Mouse (Mus musculus) olfactory bulb, adult 2 months (tissue): ENCODE results near the gene Tle1. TPM values are rescaled to one million over a fixed set of nuclear protein-coding genes. Genes with fewer than 3 reads are reported as not detected.

Source experiments
- H3K27ac ChIP-seq: fragments of 200-500 bp; 2 replicates; pipeline ENCODE4 v1.5.1; 2012; ENCODE audit warnings: low read depth, low read length; ENCODE audit not compliant: insufficient read depth
- H3K4me1 ChIP-seq: fragments of 200-500 bp; 2 replicates; pipeline ENCODE4 v1.6.1; 2012; ENCODE audit warnings: low read length; ENCODE audit not compliant: control insufficient read depth, insufficient read depth
- H3K4me3 ChIP-seq: fragments of 200-500 bp; 2 replicates; pipeline ENCODE4 v1.5.1; 2012; ENCODE audit warnings: mild to moderate bottlenecking, low read depth, low read length, moderate library complexity; ENCODE audit not compliant: insufficient read depth
- CTCF ChIP-seq: fragments of 200-500 bp; IDR thresholded peaks from 2 replicates; pipeline ENCODE4 v1.5.1; 2012; ENCODE audit warnings: low read depth, mild to moderate bottlenecking, low read length, moderate library complexity; ENCODE audit not compliant: insufficient read depth
- POLR2A ChIP-seq: fragments of 200-500 bp; IDR thresholded peaks from 2 replicates; pipeline ENCODE4 v1.6.1; 2012; ENCODE audit warnings: mild to moderate bottlenecking, low read depth, low read length, moderate library complexity; ENCODE audit not compliant: insufficient read depth
- WGBS: fragments of 180-500 bp; shearing (Covaris S2); methylation state at CpG from one replicate; pipeline ENCODE4 v1.1.7; 2018; 5-methylcytosine and 5-hydroxymethylcytosine counted together
- polyA plus RNA-seq: library from polyadenylated mRNA; stranded (reverse); fragments of >200 nt; gene quantifications from 2 replicates; pipeline ENCODE4 v1.2.4, GENCODE M21; 2012; ENCODE audit warnings: low replicate concordance; ENCODE audit not compliant: missing spikeins, insufficient read depth, insufficient read length

Gene Tle1
- polyA plus RNA-seq: not detected in 2 replicates

DNA sequence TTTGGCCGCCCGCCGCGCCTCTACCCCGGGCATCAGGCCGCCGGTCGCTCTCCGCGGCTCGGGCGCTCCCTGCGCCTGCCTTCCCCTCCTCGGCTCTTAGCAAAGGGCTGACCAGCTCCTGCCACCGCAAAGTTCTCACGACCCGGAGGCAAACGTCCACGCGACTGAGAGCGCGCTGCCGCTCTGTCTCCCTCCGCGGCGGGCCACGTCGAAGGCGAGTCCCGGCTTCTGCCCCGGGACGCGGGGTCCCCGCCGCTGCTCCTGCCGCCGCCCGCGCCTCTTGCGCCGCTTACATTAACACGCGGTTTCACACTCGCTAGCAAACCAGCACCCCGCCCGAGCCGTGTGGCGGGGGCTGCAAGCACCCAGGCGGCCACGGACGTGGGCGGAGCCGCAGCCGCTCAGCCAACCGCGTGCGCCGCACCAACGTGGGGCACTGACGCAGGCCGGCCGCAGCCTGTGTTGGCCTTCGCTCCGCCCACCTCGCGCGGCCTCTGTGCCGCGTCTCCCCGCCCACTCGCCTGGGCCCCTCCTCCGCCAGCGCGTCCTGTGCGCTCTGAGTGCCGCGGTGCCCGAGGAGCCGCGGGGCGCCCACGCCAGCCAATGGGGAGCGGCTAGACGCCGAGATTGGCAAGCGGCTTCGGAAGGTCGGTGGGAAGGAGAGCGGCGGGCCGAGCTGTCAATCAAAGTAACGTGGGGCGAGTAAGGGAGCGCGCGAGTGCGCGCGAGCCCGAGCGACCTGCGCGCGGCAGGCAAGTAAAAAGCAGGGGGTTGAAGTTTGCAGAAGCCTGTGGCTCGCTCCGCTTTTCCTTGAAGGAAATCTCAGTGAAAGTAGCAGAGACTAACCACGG, at the start of gene Tle1:
Gene Tle1 (minus strand): TSS at position 361 of the 851 bp plus-strand sequence.
- under 1% methylated on average over 107 of the region's 107 CpGs for WGBS
- no peak for TF ChIP-seq CTCF
- peak; percentile 63 for TF ChIP-seq POLR2A
- Histone ChIP-seq H3K27ac (peak within 1 kb of the TSS; percentile 84), H3K4me1 (peaks cover 3% of the 10 kb centered on the region), H3K4me3 (peak within 1 kb of the TSS; percentile 74)

DNA sequence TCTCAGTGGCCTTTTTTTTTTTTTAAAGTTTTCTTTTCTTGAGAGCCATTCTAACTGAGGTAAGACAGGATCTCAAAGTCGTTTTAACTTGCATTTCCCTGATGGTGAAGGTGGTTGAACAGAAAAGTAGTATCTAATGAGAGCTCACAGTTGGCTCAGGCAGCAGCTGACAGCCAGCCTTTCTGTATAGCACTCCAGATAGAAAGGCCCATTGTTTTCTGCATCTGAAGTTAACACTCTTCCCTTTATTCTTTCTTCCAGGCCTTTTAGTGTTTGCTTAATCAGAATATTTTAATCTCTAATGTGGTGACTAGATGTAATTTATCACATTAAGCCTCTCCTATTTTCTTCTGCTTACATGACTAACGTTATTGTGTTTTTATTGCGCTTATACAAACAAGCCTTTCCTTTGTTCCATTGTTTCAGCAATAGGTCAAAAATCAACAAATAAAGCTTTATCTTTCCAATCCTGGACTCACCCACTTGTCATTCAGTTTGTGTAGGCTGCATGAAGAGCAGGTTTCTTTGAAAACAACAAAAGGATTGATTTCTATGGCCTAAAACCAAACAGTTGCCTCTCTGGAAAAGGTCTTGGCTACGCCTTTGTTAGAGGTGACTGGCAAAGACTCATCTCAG, 33.0 kb upstream of the Tle1 start:
- WGBS: 59% methylated on average over 4 of the region's 4 CpGs
- H3K4me1 ChIP-seq: no peaks in the 10 kb centered on the region
- TF ChIP-seq CTCF: no peak
- no peak for TF ChIP-seq POLR2A
- no peak overlapping the region for H3K27ac ChIP-seq
- H3K4me3 ChIP-seq: no peak overlapping the region

DNA sequence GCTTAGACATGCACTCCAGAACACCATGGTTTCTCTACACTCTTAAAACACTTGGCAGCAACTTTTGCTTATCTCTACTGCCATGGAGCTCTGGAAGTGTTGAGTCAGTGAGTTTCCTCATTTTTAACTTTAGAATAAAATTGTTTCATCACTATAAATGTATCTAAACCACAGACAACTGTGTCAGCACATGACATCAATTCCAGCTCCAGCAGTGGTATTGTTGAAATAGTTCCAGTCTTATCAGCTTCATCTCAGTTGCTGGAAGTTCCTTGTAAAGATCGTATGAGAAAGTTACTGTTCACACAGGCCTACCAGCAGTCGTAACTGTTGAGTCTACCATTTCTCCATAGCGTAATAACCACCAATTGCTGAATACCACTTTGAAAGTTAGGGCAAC, 31.5 kb upstream of the Tle1 start:
- TF ChIP-seq POLR2A (no peak), CTCF (no peak)
- H3K4me3 ChIP-seq: no peak overlapping the region
- H3K4me1 ChIP-seq: no peaks in the 10 kb centered on the region
- WGBS: 92% methylated on average over 3 of the region's 3 CpGs
- H3K27ac ChIP-seq: no peak overlapping the region

DNA sequence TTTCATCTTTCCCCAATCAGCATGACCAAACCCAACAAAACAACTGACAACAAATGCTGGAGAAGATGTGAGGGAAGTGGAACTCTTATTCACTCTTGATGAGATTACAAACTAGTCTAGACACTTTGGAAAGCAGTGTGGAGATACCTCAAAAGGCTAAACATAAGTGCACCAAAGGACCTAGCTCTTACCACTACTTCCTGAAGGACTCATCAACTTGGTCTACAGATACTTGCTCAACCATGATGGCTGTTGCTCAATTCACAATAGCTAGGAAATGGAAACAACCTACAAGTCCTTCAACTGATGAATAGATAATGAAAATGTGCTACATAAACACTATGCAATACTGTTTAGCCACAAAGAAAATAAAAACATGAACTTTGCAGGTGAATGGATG, 30.1 kb upstream of the Tle1 start:
- no peak overlapping the region for H3K27ac ChIP-seq
- TF ChIP-seq POLR2A (no peak), CTCF (no peak)

GRCm38 (mm10) chr4:72221629-72222028, 20.9 kb upstream of the Tle1 start:
- Histone ChIP-seq H3K27ac (no peak overlapping the region), H3K4me1 (no peaks in the 10 kb centered on the region), H3K4me3 (no peak overlapping the region)
- no peak for TF ChIP-seq CTCF
- WGBS: 94% methylated on average over 3 of the region's 3 CpGs

More for the DNA sequence above, 30.1 kb upstream of the Tle1 start:
- no peaks in the 10 kb centered on the region for H3K4me1 ChIP-seq
- no peak overlapping the region for H3K4me3 ChIP-seq

DNA sequence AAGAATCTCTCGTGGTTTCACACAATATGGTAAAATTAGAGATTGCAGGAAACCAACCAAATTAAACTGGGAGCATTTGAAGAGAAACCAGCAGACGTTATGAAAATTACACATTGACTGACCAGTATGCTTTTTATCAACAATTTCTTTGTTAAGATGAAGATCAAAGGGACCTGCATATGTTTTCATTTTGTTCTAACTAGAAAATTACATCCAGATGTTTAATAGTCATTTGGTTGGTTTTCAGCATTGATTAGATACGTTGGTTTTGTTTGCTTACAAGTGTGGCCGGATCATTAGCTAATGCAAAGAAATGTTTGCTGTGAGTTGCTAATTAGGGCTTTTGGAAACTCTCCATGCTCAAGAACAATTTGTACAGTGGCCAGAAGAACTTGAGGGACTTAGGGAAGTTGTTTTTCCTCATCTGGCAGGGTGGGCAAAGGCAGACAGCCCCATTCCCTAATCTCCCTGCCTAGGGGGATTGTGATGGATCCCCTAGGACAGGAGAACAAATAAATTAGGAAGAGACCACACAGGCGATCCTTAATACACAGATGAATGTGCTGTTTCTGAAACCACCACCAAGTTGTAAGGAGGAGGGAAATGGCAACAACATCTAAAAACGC, 3.8 kb upstream of the Tle1 start:
- no peak for TF ChIP-seq CTCF
- TF ChIP-seq POLR2A: no peak
- Histone ChIP-seq H3K4me3 (no peak overlapping the region), H3K27ac (no peak overlapping the region), H3K4me1 (no peaks in the 10 kb centered on the region)
- 72% methylated on average over 6 of the region's 6 CpGs for WGBS

- TF ChIP-seq POLR2A (no peak), CTCF (no peak)
- Histone ChIP-seq H3K27ac (no peak overlapping the region), H3K4me3 (peak overlapping the region; percentile 74), H3K4me1 (peaks cover 3% of the 10 kb centered on the region)
- WGBS: under 1% methylated on average over 24 of the region's 24 CpGs
Measured at GRCm38 (mm10) chr4:72201521-72201991, 837 bp upstream of the Tle1 start.

DNA sequence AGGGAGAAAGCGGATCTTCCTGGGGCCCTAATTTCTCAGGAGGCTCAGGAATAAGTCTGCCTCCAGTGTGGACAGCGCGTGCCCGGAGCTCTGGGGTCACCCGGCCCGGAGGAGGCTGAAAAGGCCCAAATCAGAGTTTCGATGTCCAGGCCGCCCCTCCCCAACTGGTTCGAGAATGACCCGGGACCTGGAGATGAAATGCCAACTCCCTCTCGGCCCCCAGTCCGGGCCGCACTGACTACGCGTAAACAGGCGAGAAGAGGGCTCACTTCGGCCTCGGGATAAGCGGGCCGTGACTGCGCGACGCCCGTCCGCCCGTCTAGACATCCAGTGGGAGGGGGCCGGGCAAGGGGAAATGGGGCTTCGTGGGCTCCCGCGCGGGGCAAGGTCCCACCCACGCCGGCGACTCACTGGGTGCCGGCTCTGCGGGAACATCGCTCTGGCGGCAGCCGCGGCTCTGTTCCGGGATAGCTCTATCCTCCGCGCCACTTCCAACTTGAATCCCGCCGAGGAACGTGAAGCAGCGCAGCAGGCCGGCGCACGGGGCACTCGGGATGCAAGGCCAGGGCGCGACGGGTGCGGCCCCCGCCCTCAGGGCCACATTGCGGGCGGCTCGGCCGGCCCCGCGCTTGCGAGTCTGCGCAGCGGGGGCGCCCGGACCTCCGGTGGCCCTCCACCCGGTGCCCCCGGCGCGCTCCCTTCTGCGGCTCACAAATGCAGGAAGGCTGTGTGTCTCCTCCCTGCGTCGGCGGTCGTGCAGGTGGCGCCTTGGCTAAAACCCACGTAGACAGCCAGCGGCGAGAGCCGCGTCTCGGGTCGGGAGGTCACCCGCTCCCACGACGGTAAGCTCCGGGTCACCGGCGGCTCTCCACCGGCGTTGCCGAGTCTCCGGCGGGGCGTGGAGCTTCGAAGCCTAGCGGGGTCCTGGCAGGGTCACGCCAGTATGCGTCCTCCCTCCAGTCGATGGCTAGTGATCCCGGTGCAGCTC, 854 bp downstream of the Tle1 start:
- Histone ChIP-seq H3K4me3 (peak overlapping the region; percentile 74), H3K27ac (peak overlapping the region; percentile 84), H3K4me1 (peaks cover 3% of the 10 kb centered on the region)
- TF ChIP-seq CTCF: no peak
- TF ChIP-seq POLR2A: no peak
- WGBS: under 1% methylated on average over 103 of the region's 103 CpGs
